Mouse (Mus musculus) midbrain, embryonic 14.5 days (tissue): ENCODE measurements around the gene Gm49450. TPM values are rescaled to one million over a fixed set of nuclear protein-coding genes. Genes with fewer than 3 reads are reported as not detected.

ENCODE experiments used
- ATAC-seq: fragments of 200-750 bp; cut with Nextera tagmentation; 2 replicates; pipeline ENCODE4 v1.8.0; 2017; ENCODE audit warnings: moderate number of reproducible peaks, moderate library complexity; ENCODE audit not compliant: low FRiP score, low TSS enrichment
- DNase-seq: peaks from one replicate; pipeline ENCODE4 v3.0.0-alpha.2; 2015
- H3K27ac ChIP-seq: fragments of 300-500 bp; sonication (generic); replicated peaks from 2 replicates; pipeline ENCODE4 v1.5.1; 2014; ENCODE audit warnings: mild to moderate bottlenecking, low read depth, low read length, moderate library complexity
- H3K27me3 ChIP-seq: fragments of 300-500 bp; sonication (generic); 2 replicates; pipeline ENCODE4 v1.6.1; 2014; ENCODE audit warnings: low read length, control low read depth, mixed read lengths; ENCODE audit not compliant: control insufficient read depth, insufficient read depth
- H3K36me3 ChIP-seq: fragments of 300-500 bp; sonication (generic); 2 replicates; pipeline ENCODE4 v1.6.1; 2014; ENCODE audit warnings: low read length, control low read depth; ENCODE audit not compliant: control insufficient read depth, insufficient read depth
- H3K4me1 ChIP-seq: fragments of 300-500 bp; sonication (generic); 2 replicates; pipeline ENCODE4 v1.6.1; 2014; ENCODE audit warnings: mild to moderate bottlenecking, antibody characterized with exemption, low read length, control low read depth; ENCODE audit not compliant: control insufficient read depth, insufficient read depth
- H3K4me2 ChIP-seq: fragments of 300-500 bp; sonication (generic); 2 replicates; pipeline ENCODE4 v1.6.1; 2014; ENCODE audit warnings: mild to moderate bottlenecking, low read length, moderate library complexity
- H3K4me3 ChIP-seq: fragments of 300-500 bp; sonication (generic); replicated peaks from 2 replicates; pipeline ENCODE4 v1.5.1; 2014; ENCODE audit warnings: low read depth, low read length
- H3K9ac ChIP-seq: fragments of 300-500 bp; sonication (generic); replicated peaks from 2 replicates; pipeline ENCODE4 v1.6.1; 2014; ENCODE audit warnings: mild to moderate bottlenecking, low read length, moderate library complexity
- H3K9me3 ChIP-seq: fragments of 300-500 bp; sonication (generic); 2 replicates; pipeline ENCODE4 v1.6.1; 2016; ENCODE audit warnings: low read length, control low read depth, mixed read lengths; ENCODE audit not compliant: control insufficient read depth
- WGBS: fragments of 180-500 bp; shearing (Covaris S2); extraction: QIAGEN DNeasy Blood & Tissue Kit; methylation state at CpG from one replicate; pipeline ENCODE4 v1.1.7; 2014; 5-methylcytosine and 5-hydroxymethylcytosine counted together
- polyA plus RNA-seq: library from polyadenylated mRNA; unstranded; fragments of >200 nt; fragmentation: Nextera tagmentation; extraction: Ambion mirVana; gene quantifications from 2 replicates; pipeline ENCODE4 v1.2.1, GENCODE M21; 2014

Gene Gm49450
- polyA plus RNA-seq, 1 experiment from 2014 or later, result not detected

DNA sequence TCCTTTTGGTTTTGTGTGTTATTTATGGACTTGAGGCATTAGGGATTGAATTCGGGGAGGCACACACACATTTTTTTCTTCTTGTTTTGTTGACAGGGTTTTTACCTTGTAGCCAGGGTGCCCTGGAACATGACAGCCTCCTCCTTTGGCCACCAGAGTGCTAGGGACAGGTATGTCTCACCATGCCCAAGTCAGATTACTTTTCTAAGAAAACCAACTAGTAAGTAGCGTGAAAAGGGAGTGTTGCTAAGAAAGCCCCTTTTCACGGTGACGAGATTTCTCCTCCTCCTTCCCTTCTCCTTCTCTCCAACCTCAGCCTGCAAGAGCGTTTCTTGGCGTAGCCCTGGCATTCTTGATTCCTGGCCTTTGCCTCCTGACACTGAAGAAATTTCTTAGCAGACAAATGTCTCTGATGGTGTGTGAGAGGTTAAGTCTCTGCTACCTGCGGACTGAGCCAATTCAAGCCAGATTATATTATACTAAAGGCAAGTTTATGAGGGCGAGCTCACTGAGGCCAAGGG is 34.4 kb upstream of the Gm49450 start:
- peak overlapping the region; percentile 97 for H3K9ac ChIP-seq
- 10% methylated on average over 8 of the region's 8 CpGs for whole genome bisulfite sequencing
- peaks cover 5% of the 10 kb centered on the region; the same call in 1 of the 2 replicates for H3K36me3 ChIP-seq
- no peaks in the 10 kb centered on the region for H3K27me3 ChIP-seq
- H3K4me2 ChIP-seq, result peak overlapping the region; percentile 98
- DNase-seq (no peak), ATAC-seq (no peak)
- H3K4me1 ChIP-seq, result peaks cover 71% of the 10 kb centered on the region
- peak overlapping the region; percentile 55 for H3K4me3 ChIP-seq
- H3K27ac ChIP-seq, result peak overlapping the region; percentile 99
- no peaks in the 10 kb centered on the region for H3K9me3 ChIP-seq

DNA sequence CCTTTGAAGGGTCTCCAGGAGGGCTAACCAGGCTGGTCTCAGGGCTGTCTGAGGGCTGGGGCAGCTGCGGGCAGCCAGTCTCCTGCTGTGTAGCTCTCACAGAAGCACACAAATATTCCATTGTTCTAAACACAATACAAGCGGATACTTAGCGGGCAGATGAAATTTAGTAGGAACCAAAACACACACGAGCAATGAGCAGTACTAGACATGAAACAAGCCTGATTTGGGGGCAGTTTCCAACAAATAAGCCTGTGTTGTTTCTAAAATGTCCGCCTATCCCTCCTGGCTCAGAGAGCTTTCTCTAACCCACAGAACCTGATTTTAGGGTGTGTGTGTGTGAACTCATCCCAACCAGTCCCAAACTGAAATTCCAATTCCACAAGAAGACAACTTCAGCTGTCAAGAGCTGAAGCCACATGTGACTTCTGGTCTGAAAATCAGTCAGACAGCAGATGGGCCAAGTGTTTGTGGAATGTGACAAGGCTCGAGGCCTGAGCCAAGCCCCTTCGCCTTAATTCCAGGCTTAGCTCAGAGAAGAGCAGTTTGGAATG is 33.8 kb upstream of the Gm49450 start:
- Histone ChIP-seq H3K27me3 (no peaks in the 10 kb centered on the region), H3K36me3 (peaks cover 5% of the 10 kb centered on the region; the same call in 1 of the 2 replicates)
- no peak for ATAC-seq

DNA sequence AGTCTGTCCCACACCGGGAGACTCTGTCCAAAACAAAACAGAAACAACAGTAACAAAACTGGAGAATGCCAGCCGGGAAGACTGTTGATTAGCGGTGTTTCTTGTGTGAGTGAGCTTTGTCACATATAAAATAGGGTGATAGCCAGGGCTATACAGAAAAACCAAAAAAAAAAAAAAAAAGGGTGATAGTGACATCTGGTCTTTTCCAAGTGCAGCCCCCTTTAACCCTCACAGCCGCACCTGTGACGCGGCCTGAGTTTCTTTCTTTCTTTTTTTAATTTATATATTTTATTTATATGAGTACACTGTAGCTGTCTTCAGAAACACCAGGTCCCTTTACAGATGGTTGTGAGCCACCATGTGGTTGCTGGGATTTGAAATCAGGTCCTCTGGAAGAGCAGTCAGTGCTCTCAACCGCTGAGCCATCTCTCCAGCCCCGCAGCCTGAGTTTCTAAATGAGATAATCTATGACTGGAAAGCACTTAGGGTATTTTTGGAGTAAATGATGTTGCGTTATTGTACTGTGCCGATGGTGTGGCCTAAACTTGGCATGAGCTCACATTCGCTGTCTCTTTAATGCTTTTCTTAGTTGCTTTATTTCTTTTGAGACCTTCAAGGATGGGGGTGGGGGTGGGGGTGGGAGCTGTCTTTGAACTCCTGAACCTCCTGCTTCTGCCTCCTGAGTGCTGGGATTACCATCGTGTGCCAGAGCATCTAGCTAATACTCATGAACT is 32.8 kb upstream of the Gm49450 start:
- peak overlapping the region; percentile 97 for H3K9ac ChIP-seq
- ATAC-seq (no peak), DNase-seq (peak; percentile 65)
- H3K4me2 ChIP-seq, result peak overlapping the region; percentile 98
- WGBS, result 10% methylated on average over 12 of the region's 12 CpGs
- peak overlapping the region; percentile 55 for H3K4me3 ChIP-seq
- peak overlapping the region; percentile 99 for H3K27ac ChIP-seq
- H3K36me3 ChIP-seq, result peaks cover 5% of the 10 kb centered on the region; the same call in 1 of the 2 replicates
- no peaks in the 10 kb centered on the region for H3K9me3 ChIP-seq
- H3K27me3 ChIP-seq, result no peaks in the 10 kb centered on the region
- H3K4me1 ChIP-seq, result peaks cover 71% of the 10 kb centered on the region

More for the DNA sequence above, 33.8 kb upstream of the Gm49450 start:
- peak; percentile 75 for DNase-seq
- Histone ChIP-seq H3K4me1 (peaks cover 76% of the 10 kb centered on the region), H3K4me2 (peak overlapping the region; percentile 98), H3K9ac (peak overlapping the region; percentile 97), H3K9me3 (no peaks in the 10 kb centered on the region), H3K27ac (peak overlapping the region; percentile 99), H3K4me3 (peak overlapping the region; percentile 55)
- 2% methylated on average over 7 of the region's 7 CpGs for WGBS

DNA sequence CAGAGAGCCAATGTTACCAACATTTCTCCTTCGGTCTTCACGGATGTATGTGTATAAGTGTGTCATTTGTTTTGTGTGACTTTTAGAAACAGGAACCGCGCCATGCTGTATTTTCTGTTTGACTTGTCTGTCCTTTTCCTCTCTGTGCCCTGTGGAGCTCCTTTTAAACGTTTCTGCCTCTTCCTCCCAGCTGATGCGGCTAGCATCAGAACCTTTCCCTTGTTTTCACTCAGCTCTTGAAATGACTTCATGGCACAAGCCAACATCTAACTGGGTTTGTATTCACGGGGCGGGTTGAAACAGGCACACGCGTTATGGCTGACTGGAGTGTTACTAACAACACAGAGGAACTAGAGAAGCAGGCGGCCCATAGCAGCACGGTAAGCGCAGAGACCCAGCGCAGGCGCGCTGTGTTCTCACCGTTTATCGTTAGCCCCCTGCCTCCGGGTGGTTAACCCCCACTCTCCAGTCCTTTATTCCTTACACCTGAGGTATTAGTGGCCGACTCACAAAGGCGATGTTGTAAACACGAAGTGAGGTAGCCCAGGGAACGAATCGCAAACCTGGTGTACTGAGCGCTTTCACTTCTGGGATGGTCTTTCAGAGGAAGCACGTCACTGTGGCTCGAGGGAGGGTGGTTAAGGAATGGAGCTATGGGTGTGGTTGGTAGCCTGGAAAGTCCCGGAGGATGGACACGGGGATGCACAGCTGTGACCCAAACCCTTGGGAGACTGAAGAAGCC is 32.1 kb upstream of the Gm49450 start:
- ATAC-seq, result peak; percentile 64; the same call in 1 of the 2 replicates
- Histone ChIP-seq H3K27ac (peak overlapping the region; percentile 99), H3K9me3 (no peaks in the 10 kb centered on the region), H3K27me3 (no peaks in the 10 kb centered on the region), H3K4me1 (peaks cover 65% of the 10 kb centered on the region), H3K4me2 (peak overlapping the region; percentile 98), H3K9ac (peak overlapping the region; percentile 97), H3K4me3 (peak overlapping the region; percentile 55), H3K36me3 (peaks cover 5% of the 10 kb centered on the region; the same call in 1 of the 2 replicates)
- DNase-seq, result peak; percentile 88
- 1% methylated on average over 29 of the region's 29 CpGs for WGBS

DNA sequence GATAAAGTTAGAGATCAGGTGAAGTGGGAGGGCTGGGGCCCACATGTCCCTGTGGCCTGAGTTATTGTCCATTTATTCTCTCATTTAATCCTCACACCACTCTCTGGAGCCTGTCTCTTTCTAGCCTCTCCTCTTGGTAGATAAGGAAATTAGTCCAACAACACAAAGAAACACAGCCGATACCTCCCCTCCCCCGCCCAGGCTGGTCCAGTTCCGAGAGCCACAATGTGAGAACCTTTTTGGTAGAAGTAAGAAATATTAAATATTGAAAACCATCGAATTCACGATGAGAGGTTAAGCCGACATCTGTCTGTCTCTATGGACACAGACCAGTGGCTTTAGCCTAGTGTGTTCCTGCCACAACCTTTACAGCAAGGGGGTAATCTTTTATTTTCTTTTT is 31.3 kb upstream of the Gm49450 start:
- H3K27me3 ChIP-seq, result no peaks in the 10 kb centered on the region
- peak overlapping the region; percentile 98 for H3K4me2 ChIP-seq
- peak; percentile 78 for DNase-seq
- ATAC-seq, result no peak
- H3K9me3 ChIP-seq, result no peaks in the 10 kb centered on the region
- H3K4me3 ChIP-seq, result peak overlapping the region; percentile 55
- peak overlapping the region; percentile 97 for H3K9ac ChIP-seq
- WGBS, result 9% methylated on average over 6 of the region's 6 CpGs
- peaks cover 5% of the 10 kb centered on the region; the same call in 1 of the 2 replicates for H3K36me3 ChIP-seq
- H3K4me1 ChIP-seq, result peaks cover 64% of the 10 kb centered on the region
- H3K27ac ChIP-seq, result peak overlapping the region; percentile 99

DNA sequence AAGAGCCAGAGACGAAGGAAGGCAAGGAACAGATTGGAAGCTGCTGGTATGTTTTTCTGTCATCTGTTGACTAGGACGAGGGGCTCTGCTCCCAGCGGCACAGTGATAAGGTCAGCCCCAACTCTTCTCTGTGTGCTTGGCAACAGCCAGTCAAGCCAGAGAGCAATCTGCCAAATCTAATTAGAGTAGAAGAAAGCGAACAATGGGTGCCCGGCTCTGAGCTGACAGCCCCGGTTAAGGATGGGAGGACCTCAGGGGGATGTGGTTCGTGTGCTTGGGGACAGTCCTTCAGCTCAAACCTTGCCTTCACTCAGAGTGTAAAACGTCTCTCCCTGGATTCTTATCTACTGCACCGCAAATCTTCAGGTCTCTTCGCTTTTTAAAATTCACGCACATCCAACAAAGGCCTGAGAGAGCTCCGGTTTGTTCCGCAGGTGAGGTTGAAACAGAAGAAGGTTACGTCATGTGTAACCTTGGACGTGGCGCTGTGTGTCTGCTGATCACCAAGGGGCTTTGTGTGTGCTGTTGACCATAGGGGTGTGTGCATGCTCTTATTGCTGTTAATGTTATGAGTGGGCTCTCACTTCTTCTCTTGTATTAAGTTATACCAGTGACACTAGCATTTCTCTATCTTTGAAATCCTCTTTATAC is 30.2 kb upstream of the Gm49450 start:
- peak overlapping the region; percentile 98 for H3K4me2 ChIP-seq
- peak overlapping the region; percentile 97 for H3K9ac ChIP-seq
- H3K9me3 ChIP-seq, result no peaks in the 10 kb centered on the region
- WGBS, result 3% methylated on average over 16 of the region's 16 CpGs
- ATAC-seq (peak; percentile 66), DNase-seq (peak; percentile 88)
- H3K27me3 ChIP-seq, result no peaks in the 10 kb centered on the region
- peak overlapping the region; percentile 55 for H3K4me3 ChIP-seq
- peaks cover 60% of the 10 kb centered on the region for H3K4me1 ChIP-seq
- H3K36me3 ChIP-seq, result no peaks in the 10 kb centered on the region
- peak overlapping the region; percentile 99 for H3K27ac ChIP-seq

DNA sequence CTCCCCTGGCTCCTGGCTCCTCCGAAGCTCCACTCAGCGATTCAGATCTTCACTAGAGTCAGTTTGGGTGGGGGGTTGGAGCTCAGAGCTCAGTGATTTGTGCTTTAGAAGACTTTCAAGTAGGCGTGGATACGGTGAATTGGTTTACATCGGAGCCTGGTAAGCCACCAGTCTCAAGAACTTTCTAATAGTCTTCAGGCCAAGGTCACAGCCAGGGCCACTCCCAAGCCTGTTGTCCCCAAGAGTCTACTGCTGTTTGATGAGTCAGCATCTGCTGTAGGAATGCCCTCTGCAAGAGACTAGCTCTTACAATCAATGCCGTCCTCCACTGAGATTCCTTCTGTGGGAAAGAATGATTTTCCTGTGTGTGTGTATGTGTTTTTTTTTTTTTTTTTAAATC is 28.7 kb upstream of the Gm49450 start:
- 46% methylated on average over 6 of the region's 6 CpGs for WGBS
- no peak overlapping the region; the same call in 1 of the 2 replicates for H3K4me2 ChIP-seq
- H3K9ac ChIP-seq, result no peak overlapping the region; the same call in 1 of the 2 replicates
- H3K36me3 ChIP-seq, result no peaks in the 10 kb centered on the region
- DNase-seq (no peak), ATAC-seq (no peak)
- H3K27me3 ChIP-seq, result no peaks in the 10 kb centered on the region
- H3K9me3 ChIP-seq, result no peaks in the 10 kb centered on the region
- peaks cover 60% of the 10 kb centered on the region for H3K4me1 ChIP-seq
- peak overlapping the region; percentile 99 for H3K27ac ChIP-seq
- H3K4me3 ChIP-seq, result no peak overlapping the region

DNA sequence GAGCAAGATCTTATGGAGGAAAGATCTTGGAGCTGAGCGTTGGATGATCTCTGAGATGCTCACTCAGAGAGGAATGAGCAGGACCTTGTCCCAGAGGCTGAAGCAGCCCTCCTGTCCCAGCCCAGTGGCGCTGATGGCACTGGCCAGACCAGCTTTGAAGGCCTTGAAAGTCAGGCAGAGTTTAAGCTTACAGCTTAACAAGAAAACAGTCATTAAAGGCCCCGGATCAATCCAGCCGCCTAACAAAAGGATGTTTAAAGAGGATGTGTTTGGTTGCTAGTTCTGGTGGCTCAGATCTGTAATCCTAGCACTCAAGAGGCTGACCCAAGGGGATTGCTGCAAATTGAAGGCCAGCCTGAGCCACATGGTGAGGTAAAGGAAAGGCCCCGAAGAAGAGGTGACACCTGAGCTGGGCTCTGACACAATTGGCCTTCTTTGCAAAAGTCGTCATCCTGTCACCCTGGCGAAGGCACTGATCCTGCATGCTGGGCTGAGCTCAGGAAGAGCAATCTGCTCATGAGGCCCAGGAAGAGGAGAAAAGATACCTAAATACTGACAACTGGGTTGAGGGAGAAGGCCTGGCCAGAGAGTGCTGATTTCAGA is 26.8 kb upstream of the Gm49450 start:
- ATAC-seq, result no peak
- Histone ChIP-seq H3K27ac (peak overlapping the region; percentile 92), H3K36me3 (no peaks in the 10 kb centered on the region), H3K4me3 (no peak overlapping the region), H3K9me3 (no peaks in the 10 kb centered on the region), H3K4me1 (peaks cover 58% of the 10 kb centered on the region), H3K9ac (no peak overlapping the region), H3K4me2 (no peak overlapping the region), H3K27me3 (no peaks in the 10 kb centered on the region)
- DNase-seq, result no peak
- WGBS, result 24% methylated on average over 7 of the region's 7 CpGs
